Mouse (Mus musculus) gastrocnemius, adult 2 months (tissue): ENCODE data around the gene Cx3cl1. TPM values are rescaled to one million over a fixed set of nuclear protein-coding genes. Genes with fewer than 3 reads are reported as not detected.

Experiments
- DNase-seq: peaks from one replicate; pipeline ENCODE4 v3.0.0; 2022
- H3K27ac ChIP-seq: fragments of 200-600 bp; 2 replicates; pipeline ENCODE4 v1.8.1; 2022; ENCODE audit warnings: mild to moderate bottlenecking
- H3K4me3 ChIP-seq: fragments of 200-600 bp; 2 replicates; pipeline ENCODE4 v1.8.1; 2022; ENCODE audit warnings: mild to moderate bottlenecking, moderate library complexity
- CTCF ChIP-seq: fragments of 200-600 bp; IDR thresholded peaks from 2 replicates; pipeline ENCODE4 v1.8.1; 2022; ENCODE audit warnings: antibody characterized with exemption, mild to moderate bottlenecking, moderate library complexity
- intact Hi-C: fragments of 180-260 bp; cut with DNase I; formaldehyde crosslinking; loops from one replicate; pipeline ENCODE4 v1.15.1; 2025
- total RNA-seq, 2 experiments: library from RNA; stranded (reverse); gene quantifications; 2 replicates each; pipeline ENCODE4 v1.2.3; 2021

Cx3cl1 gene
- total RNA-seq, 2 experiments from 2014 or later, result 0.36 to 1.0 TPM

GRCm38 (mm10) chr8:94778895-94779533 is 7.2 kb downstream of the Cx3cl1 start:
- no peak for DNase-seq
- H3K27ac ChIP-seq, result no peak overlapping the region
- no peak overlapping the region for H3K4me3 ChIP-seq
- intact Hi-C loops, result no loop called here
- no peak for TF ChIP-seq CTCF

GRCm38 (mm10) chr8:94779534-94780294 is 7.9 kb downstream of the Cx3cl1 start:
- Histone ChIP-seq H3K27ac (no peak overlapping the region), H3K4me3 (no peak overlapping the region)
- TF ChIP-seq CTCF, result no peak
- intact Hi-C loops, result no loop called here
- DNase-seq, result no peak

- H3K27ac ChIP-seq, result no peak overlapping the region
- H3K4me3 ChIP-seq, result no peak overlapping the region
- no peak for DNase-seq
- intact Hi-C loops, result no loop called here
- TF ChIP-seq CTCF, result no peak
Measured at GRCm38 (mm10) chr8:94780491-94781154, 8.8 kb downstream of the Cx3cl1 start.

GRCm38 (mm10) chr8:94781155-94781837 is 9.5 kb downstream of the Cx3cl1 start:
- Histone ChIP-seq H3K4me3 (no peak overlapping the region), H3K27ac (peak overlapping the region; percentile 24; the same call in 1 of the 2 replicates)
- intact Hi-C loops, result no loop called here
- no peak for TF ChIP-seq CTCF
- DNase-seq, result no peak

GRCm38 (mm10) chr8:94781838-94782235 is 10.0 kb downstream of the Cx3cl1 start:
- no peak for TF ChIP-seq CTCF
- DNase-seq, result peak; percentile 36
- Histone ChIP-seq H3K27ac (no peak overlapping the region), H3K4me3 (no peak overlapping the region)
- intact Hi-C loops, result no loop called here

GRCm38 (mm10) chr8:94783890-94784289 is 12.1 kb downstream of the Cx3cl1 start:
- Histone ChIP-seq H3K4me3 (peak overlapping the region; percentile 5; the same call in 1 of the 2 replicates), H3K27ac (no peak overlapping the region)
- DNase-seq, result no peak
- intact Hi-C loops, result no loop called here
- TF ChIP-seq CTCF, result no peak

- intact Hi-C loops, result no loop called here
- peak; percentile 56 for DNase-seq
- peak overlapping the region; percentile 31; the same call in 1 of the 2 replicates for H3K27ac ChIP-seq
Measured at GRCm38 (mm10) chr8:94785247-94785985, 13.6 kb downstream of the Cx3cl1 start.

GRCm38 (mm10) chr8:94785995-94786595 is 14.3 kb downstream of the Cx3cl1 start:
- no peak for TF ChIP-seq CTCF
- no peak overlapping the region for H3K4me3 ChIP-seq
- no peak overlapping the region for H3K27ac ChIP-seq
- intact Hi-C loops, result no loop called here
- DNase-seq, result no peak

More at GRCm38 (mm10) chr8:94785247-94785985, 13.6 kb downstream of the Cx3cl1 start:
- H3K4me3 ChIP-seq, result no peak overlapping the region
- peak; percentile 54 for TF ChIP-seq CTCF

- peak; percentile 76 for DNase-seq
- intact Hi-C loops, result no loop called here
- Histone ChIP-seq H3K4me3 (no peak overlapping the region; the same call in 1 of the 2 replicates), H3K27ac (peak overlapping the region; percentile 58; the same call in 1 of the 2 replicates)
- TF ChIP-seq CTCF, result no peak
Measured at GRCm38 (mm10) chr8:94787524-94788501, 16.0 kb downstream of the Cx3cl1 start.

GRCm38 (mm10) chr8:94789256-94789955 is 17.6 kb downstream of the Cx3cl1 start:
- intact Hi-C loops, result no loop called here
- TF ChIP-seq CTCF, result no peak

More at GRCm38 (mm10) chr8:94789256-94789955, 17.6 kb downstream of the Cx3cl1 start:
- H3K4me3 ChIP-seq, result no peak overlapping the region
- DNase-seq, result no peak
- no peak overlapping the region for H3K27ac ChIP-seq
